Mouse (Mus musculus): Measurements from ENCODE around the gene Ms4a15. TPM values are rescaled to one million over a fixed set of nuclear protein-coding genes. Genes with fewer than 3 reads are reported as not detected.
A peak's percentile ranks its signal among the peaks of the same experiment; 100 is the strongest.

Ms4a15 gene
- polyA plus RNA-seq, 1 experiment = 1.9 TPM

- WGBS = 19% methylated on average over 9 of the region's 9 CpGs
- H3K4me1 ChIP-seq (ENCODE audit: control insufficient read depth, insufficient read depth, insufficient read length, low read length) = peaks cover 12% of the 10 kb centered on the region
- no peaks in the 10 kb centered on the region for H3K27me3 ChIP-seq (ENCODE audit: control insufficient read depth, insufficient read depth, low read length)
- H3K27ac ChIP-seq (ENCODE audit: insufficient read depth, low read depth, low read length) = peak overlapping the region; percentile 11; the same call in 1 of the 2 replicates
- no peak for TF ChIP-seq CTCF (IDR thresholded peaks at IDR 0.05; ENCODE audit: extremely low read depth, insufficient read length, insufficient replicate concordance, low read depth, low read length)
- TF ChIP-seq POLR2A (IDR thresholded peaks at IDR 0.05; ENCODE audit: low read depth, low read length) = no peak
- peaks cover 7% of the 10 kb centered on the region; the same call in 1 of the 2 replicates for H3K36me3 ChIP-seq (ENCODE audit: control insufficient read depth, insufficient read depth, low read length)
- peak overlapping the region; percentile 78 for H3K4me3 ChIP-seq (ENCODE audit: low read depth, low read length)
These were observed 43.5 kb downstream of the Ms4a15 start for GRCm38 (mm10) chr19:10949558-10949957.

- TF ChIP-seq POLR2A (IDR thresholded peaks at IDR 0.05; ENCODE audit: low read depth, low read length) (peak; percentile 58), CTCF (IDR thresholded peaks at IDR 0.05; ENCODE audit: extremely low read depth, insufficient read length, insufficient replicate concordance, low read depth, low read length) (no peak)
- Histone ChIP-seq H3K4me3 (ENCODE audit: low read depth, low read length) (peak within 1 kb of the TSS; percentile 78), H3K36me3 (ENCODE audit: control insufficient read depth, insufficient read depth, low read length) (peaks cover 10% of the 10 kb centered on the region), H3K4me1 (ENCODE audit: control insufficient read depth, insufficient read depth, insufficient read length, low read length) (peaks cover 12% of the 10 kb centered on the region), H3K27ac (ENCODE audit: insufficient read depth, low read depth, low read length) (peak within 1 kb of the TSS; percentile 11; the same call in 1 of the 2 replicates), H3K27me3 (ENCODE audit: control insufficient read depth, insufficient read depth, low read length) (no peaks in the 10 kb centered on the region)
- WGBS = under 1% methylated on average over 30 of the region's 30 CpGs
These were observed 43.9 kb downstream of the Ms4a15 start, which contains the start of gene Ccdc86 for GRCm38 (mm10) chr19:10949112-10949511. TSS of gene Ccdc86 (minus strand) at chr19:10949266.

- peaks cover 12% of the 10 kb centered on the region for H3K4me1 ChIP-seq (ENCODE audit: control insufficient read depth, insufficient read depth, insufficient read length, low read length)
- peaks cover 16% of the 10 kb centered on the region for H3K36me3 ChIP-seq (ENCODE audit: control insufficient read depth, insufficient read depth, low read length)
- H3K27me3 ChIP-seq (ENCODE audit: control insufficient read depth, insufficient read depth, low read length) = no peaks in the 10 kb centered on the region
- H3K27ac ChIP-seq (ENCODE audit: insufficient read depth, low read depth, low read length) = no peak overlapping the region
- TF ChIP-seq POLR2A (IDR thresholded peaks at IDR 0.05; ENCODE audit: low read depth, low read length) (no peak), CTCF (IDR thresholded peaks at IDR 0.05; ENCODE audit: extremely low read depth, insufficient read length, insufficient replicate concordance, low read depth, low read length) (no peak)
- H3K4me3 ChIP-seq (ENCODE audit: low read depth, low read length) = peak overlapping the region; percentile 78
- WGBS = under 1% methylated on average over 20 of the region's 20 CpGs
These were observed 44.6 kb downstream of the Ms4a15 start for GRCm38 (mm10) chr19:10948416-10948815.

GRCm38 (mm10) chr19:10947219-10947618, 45.8 kb downstream of the Ms4a15 start:
- Histone ChIP-seq H3K27me3 (ENCODE audit: control insufficient read depth, insufficient read depth, low read length) (no peaks in the 10 kb centered on the region), H3K4me1 (ENCODE audit: control insufficient read depth, insufficient read depth, insufficient read length, low read length) (peaks cover 12% of the 10 kb centered on the region), H3K27ac (ENCODE audit: insufficient read depth, low read depth, low read length) (no peak overlapping the region), H3K36me3 (ENCODE audit: control insufficient read depth, insufficient read depth, low read length) (peaks cover 27% of the 10 kb centered on the region), H3K4me3 (ENCODE audit: low read depth, low read length) (0 out of 2 replicates have a peak overlapping the region, but pooled peaks have one; percentile 3)
- 55% methylated on average over 5 of the region's 5 CpGs for WGBS
- TF ChIP-seq CTCF (IDR thresholded peaks at IDR 0.05; ENCODE audit: extremely low read depth, insufficient read length, insufficient replicate concordance, low read depth, low read length) = no peak
- no peak for TF ChIP-seq POLR2A (IDR thresholded peaks at IDR 0.05; ENCODE audit: low read depth, low read length)

- H3K4me3 ChIP-seq (ENCODE audit: low read depth, low read length) = no peak overlapping the region
- H3K4me1 ChIP-seq (ENCODE audit: control insufficient read depth, insufficient read depth, insufficient read length, low read length) = peaks cover 12% of the 10 kb centered on the region
- no peaks in the 10 kb centered on the region for H3K27me3 ChIP-seq (ENCODE audit: control insufficient read depth, insufficient read depth, low read length)
- H3K27ac ChIP-seq (ENCODE audit: insufficient read depth, low read depth, low read length) = no peak overlapping the region
- H3K36me3 ChIP-seq (ENCODE audit: control insufficient read depth, insufficient read depth, low read length) = peaks cover 32% of the 10 kb centered on the region
- TF ChIP-seq CTCF (IDR thresholded peaks at IDR 0.05; ENCODE audit: extremely low read depth, insufficient read length, insufficient replicate concordance, low read depth, low read length) (no peak), POLR2A (IDR thresholded peaks at IDR 0.05; ENCODE audit: low read depth, low read length) (no peak)
- WGBS = 55% methylated on average over 3 of the region's 3 CpGs
These were observed 46.5 kb downstream of the Ms4a15 start for GRCm38 (mm10) chr19:10946506-10946905.

- TF ChIP-seq POLR2A (IDR thresholded peaks at IDR 0.05; ENCODE audit: low read depth, low read length) (no peak), CTCF (IDR thresholded peaks at IDR 0.05; ENCODE audit: extremely low read depth, insufficient read length, insufficient replicate concordance, low read depth, low read length) (no peak)
- WGBS = 72% methylated on average over 3 of the region's 3 CpGs
- Histone ChIP-seq H3K27me3 (ENCODE audit: control insufficient read depth, insufficient read depth, low read length) (no peaks in the 10 kb centered on the region), H3K4me1 (ENCODE audit: control insufficient read depth, insufficient read depth, insufficient read length, low read length) (peaks cover 18% of the 10 kb centered on the region), H3K36me3 (ENCODE audit: control insufficient read depth, insufficient read depth, low read length) (peaks cover 32% of the 10 kb centered on the region), H3K4me3 (ENCODE audit: low read depth, low read length) (no peak overlapping the region), H3K27ac (ENCODE audit: insufficient read depth, low read depth, low read length) (no peak overlapping the region; the same call in 1 of the 2 replicates)
These were observed 49.1 kb downstream of the Ms4a15 start for GRCm38 (mm10) chr19:10943955-10944354.

- Histone ChIP-seq H3K36me3 (ENCODE audit: control insufficient read depth, insufficient read depth, low read length) (peaks cover 32% of the 10 kb centered on the region), H3K27me3 (ENCODE audit: control insufficient read depth, insufficient read depth, low read length) (no peaks in the 10 kb centered on the region), H3K27ac (ENCODE audit: insufficient read depth, low read depth, low read length) (no peak overlapping the region), H3K4me3 (ENCODE audit: low read depth, low read length) (peak overlapping the region; percentile 44), H3K4me1 (ENCODE audit: control insufficient read depth, insufficient read depth, insufficient read length, low read length) (peaks cover 12% of the 10 kb centered on the region)
- TF ChIP-seq POLR2A (IDR thresholded peaks at IDR 0.05; ENCODE audit: low read depth, low read length) (no peak), CTCF (IDR thresholded peaks at IDR 0.05; ENCODE audit: extremely low read depth, insufficient read length, insufficient replicate concordance, low read depth, low read length) (no peak)
- WGBS = 30% methylated on average over 40 of the region's 40 CpGs
These were observed 52.1 kb downstream of the Ms4a15 start for GRCm38 (mm10) chr19:10940801-10941457.

All from small intestine, adult 2 months (tissue).